Mouse (Mus musculus) layer of hippocampus, adult 18-20 months (tissue): ENCODE measurements around the gene Cenpx. TPM values are rescaled to one million over a fixed set of nuclear protein-coding genes. Genes with fewer than 3 reads are reported as not detected.

ENCODE experiments used
- DNase-seq, 2 experiments: peaks; one replicate each; pipeline ENCODE4 v3.0.0; 2022; ENCODE audit warnings: low spot score in 2 of 2
- total RNA-seq, 2 experiments: library from RNA; stranded (reverse); gene quantifications; 2 replicates each; pipeline ENCODE4 v1.2.3; 2021

The Cenpx gene
- total RNA-seq, 2 experiments from 2014 or later: 15.8 to 18.7 TPM

DNA sequence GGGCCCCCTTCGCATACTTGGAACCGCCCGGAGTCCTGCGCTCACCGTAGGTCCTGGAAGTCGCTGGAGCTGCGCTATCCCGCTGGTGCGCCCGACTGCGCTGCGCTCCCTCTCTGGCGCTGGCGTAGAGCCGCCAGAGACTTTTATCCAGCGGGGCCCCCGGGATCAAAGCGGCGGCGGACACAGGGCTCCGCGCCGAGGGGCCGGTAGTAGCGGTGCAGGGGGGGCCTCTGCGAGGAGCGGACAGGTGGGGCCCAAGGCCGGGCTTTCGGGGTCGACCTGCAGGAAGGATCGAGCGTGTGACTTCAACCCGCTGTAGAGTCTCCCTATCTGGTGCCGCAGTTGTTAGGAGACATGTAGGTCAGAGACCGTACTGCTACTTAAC is 52.5 kb downstream of the Cenpx start, which contains the start of gene Notum:
Notum (minus strand) TSS at position 100 of the 385 bp plus-strand sequence.
- DNase-seq: no peak

Other genes starting within 250 kb of the Cenpx start
- 10 to 100 TPM; 53.0 to 53.6 TPM for gene Arl16, start 246.1 kb downstream of the Cenpx start, total RNA-seq
- 10 to 100 TPM; 65.1 to 67.5 TPM for gene Mrpl12, start 229.1 kb downstream of the Cenpx start, total RNA-seq
- gene Slc25a10, start 221.9 kb downstream of the Cenpx start, total RNA-seq: 10 to 100 TPM; 18.9 to 19.3 TPM
- not detected for gene Gcgr, start 183.0 kb downstream of the Cenpx start, total RNA-seq
- 10 to 100 TPM; 68.8 to 74.5 TPM for gene Mcrip1, start 164.0 kb downstream of the Cenpx start, total RNA-seq
- gene Ppp1r27, start 162.6 kb downstream of the Cenpx start, total RNA-seq: not detected
- gene P4hb, start 140.5 kb downstream of the Cenpx start, total RNA-seq: 100 to 1,000 TPM; 122 to 132 TPM
- gene Arhgdia, start 132.1 kb downstream of the Cenpx start, total RNA-seq: 100 to 1,000 TPM; 293 to 295 TPM
- gene Alyref, start 115.4 kb downstream of the Cenpx start, total RNA-seq: 10 to 100 TPM; 60.5 to 70.0 TPM
- 10 to 100 TPM; 93.5 to 97.0 TPM for gene Anapc11, start 115.3 kb downstream of the Cenpx start, total RNA-seq
- gene Npb, start 105.3 kb downstream of the Cenpx start, total RNA-seq: 1 to 10 TPM in 1 of 2 experiments, under 1 TPM in 1; 0.89 to 1.4 TPM
- 100 to 1,000 TPM; 118 to 128 TPM for gene Pcyt2, start 95.8 kb downstream of the Cenpx start, total RNA-seq
- 10 to 100 TPM; 35.4 to 41.5 TPM for gene Sirt7, start 88.5 kb downstream of the Cenpx start, total RNA-seq
- gene Mafg, start 80.1 kb downstream of the Cenpx start, total RNA-seq: 10 to 100 TPM; 70.0 to 71.5 TPM
- 1 to 10 TPM in 1 of 2 experiments, under 1 TPM in 1; 0.81 to 2.0 TPM for gene Pycr1, start 70.0 kb downstream of the Cenpx start, total RNA-seq
- 1 to 10 TPM; 3.9 to 4.6 TPM for gene Myadml2, start 65.6 kb downstream of the Cenpx start, total RNA-seq
- 1 to 10 TPM; 2.6 to 5.5 TPM for gene Notum, start 52.6 kb downstream of the Cenpx start, total RNA-seq
- gene Aspscr1, start 40.8 kb downstream of the Cenpx start, total RNA-seq: 10 to 100 TPM; 46.1 to 54.3 TPM
- gene Lrrc45, start 187 bp upstream of the Cenpx start, total RNA-seq: 10 to 100 TPM; 49.1 to 60.5 TPM
- gene Rac3, start 7.7 kb upstream of the Cenpx start, total RNA-seq: 10 to 100 TPM; 32.0 to 40.0 TPM
- 10 to 100 TPM; 12.3 to 13.6 TPM for gene Dcxr, start 13.5 kb upstream of the Cenpx start, total RNA-seq
- gene Cbr2, start 18.4 kb upstream of the Cenpx start, total RNA-seq: 1 to 10 TPM; 1.2 to 1.7 TPM
- gene Hmga1b, start 49.1 kb upstream of the Cenpx start, total RNA-seq: 10 to 100 TPM; 20.9 to 24.0 TPM
- gene Rfng, start 70.5 kb upstream of the Cenpx start, total RNA-seq: 10 to 100 TPM; 57.1 to 59.9 TPM
- gene Gps1, start 70.5 kb upstream of the Cenpx start, total RNA-seq: 100 to 1,000 TPM; 152 to 154 TPM
- 10 to 100 TPM; 40.1 to 40.4 TPM for gene Dus1l, start 82.7 kb upstream of the Cenpx start, total RNA-seq
- 100 to 1,000 TPM; 183 to 187 TPM for gene Fasn, start 110.8 kb upstream of the Cenpx start, total RNA-seq
- 1 to 10 TPM; 6.9 to 7.7 TPM for gene Ccdc57, start 219.1 kb upstream of the Cenpx start, total RNA-seq
- gene Slc16a3, start 234.7 kb upstream of the Cenpx start, total RNA-seq: 1 to 10 TPM; 1.7 to 4.5 TPM